Mouse (Mus musculus) embryonic fibroblast, embryonic 13.5 days (primary cell): Measurements from ENCODE around the gene Fam222b. TPM values are rescaled to one million over a fixed set of nuclear protein-coding genes. Genes with fewer than 3 reads are reported as not detected.
A peak's percentile ranks its signal among the peaks of the same experiment; 100 is the strongest.

Source experiments
- H3K27ac ChIP-seq: 2 replicates; pipeline ENCODE4 v1.5.1; 2012; ENCODE audit warnings: low read length, control low read depth, inconsistent platforms; ENCODE audit not compliant: insufficient read depth
- H3K4me1 ChIP-seq: 2 replicates; pipeline ENCODE4 v1.6.1; 2011; ENCODE audit warnings: low read length; ENCODE audit not compliant: control insufficient read depth, insufficient read depth
- H3K4me3 ChIP-seq: 2 replicates; pipeline ENCODE4 v1.5.1; 2011; ENCODE audit warnings: mild to moderate bottlenecking, control low read depth, low read length; ENCODE audit not compliant: insufficient read depth
- CTCF ChIP-seq: IDR thresholded peaks from 2 replicates; pipeline ENCODE4 v1.5.1; 2011; ENCODE audit warnings: mild to moderate bottlenecking, control low read depth, low read length, moderate library complexity, borderline replicate concordance; ENCODE audit not compliant: insufficient read depth
- POLR2A ChIP-seq: IDR thresholded peaks from 2 replicates; pipeline ENCODE4 v1.6.1; 2011; ENCODE audit warnings: low read depth, mild to moderate bottlenecking, control low read depth, low read length, moderate library complexity
- polyA plus RNA-seq: library from polyadenylated mRNA; stranded (reverse); fragments of >200 nt; gene quantifications from 2 replicates; pipeline ENCODE4 v1.2.4, GENCODE M21; 2011; ENCODE audit warnings: low read depth; ENCODE audit not compliant: missing spikeins, insufficient read length

Gene Fam222b
- polyA plus RNA-seq, 1 experiment = 10.2 TPM

- Histone ChIP-seq H3K4me1 (peaks cover 14% of the 10 kb centered on the region), H3K4me3 (peak overlapping the region; percentile 81), H3K27ac (no peak overlapping the region)
- no peak for TF ChIP-seq POLR2A
These were observed 68.0 kb downstream of the Fam222b start for GRCm38 (mm10) chr11:78162504-78162903.

GRCm38 (mm10) chr11:78163045-78163444 lies 68.6 kb downstream of the Fam222b start:
- no peak for TF ChIP-seq POLR2A
- Histone ChIP-seq H3K27ac (peak overlapping the region; percentile 9; the same call in 1 of the 2 replicates), H3K4me1 (peaks cover 14% of the 10 kb centered on the region), H3K4me3 (peak overlapping the region; percentile 81)

- peak overlapping the region; percentile 81 for H3K4me3 ChIP-seq
- peak overlapping the region; percentile 65 for H3K27ac ChIP-seq
- peak; percentile 42 for TF ChIP-seq POLR2A
- TF ChIP-seq CTCF = no peak
- H3K4me1 ChIP-seq = peaks cover 14% of the 10 kb centered on the region
These were observed 69.5 kb downstream of the Fam222b start for GRCm38 (mm10) chr11:78163681-78164603.

GRCm38 (mm10) chr11:78164604-78164923 lies 70.1 kb downstream of the Fam222b start:
- H3K4me3 ChIP-seq = peak overlapping the region; percentile 81
- TF ChIP-seq CTCF = no peak
- TF ChIP-seq POLR2A = no peak
- peaks cover 14% of the 10 kb centered on the region for H3K4me1 ChIP-seq
- H3K27ac ChIP-seq = peak overlapping the region; percentile 65

GRCm38 (mm10) chr11:78164924-78165760 lies 70.7 kb downstream of the Fam222b start, which contains the start of gene Traf4:
Gene Traf4 (minus strand): TSS chr11:78165589.
- Histone ChIP-seq H3K4me1 (peaks cover 14% of the 10 kb centered on the region), H3K4me3 (peak within 1 kb of the TSS; percentile 81), H3K27ac (peak within 1 kb of the TSS; percentile 99)
- TF ChIP-seq POLR2A (peak; percentile 75), CTCF (no peak)

- H3K4me1 ChIP-seq = peaks cover 14% of the 10 kb centered on the region
- peak overlapping the region; percentile 32 for H3K4me3 ChIP-seq
- TF ChIP-seq POLR2A (peak; percentile 37; the same call in 1 of the 2 replicates), CTCF (no peak)
- peak overlapping the region; percentile 99 for H3K27ac ChIP-seq
These were observed 71.3 kb downstream of the Fam222b start for GRCm38 (mm10) chr11:78165761-78166109.

GRCm38 (mm10) chr11:78166161-78166560 lies 71.7 kb downstream of the Fam222b start:
- TF ChIP-seq POLR2A (peak; percentile 24), CTCF (no peak)
- Histone ChIP-seq H3K27ac (peak overlapping the region; percentile 99), H3K4me3 (no peak overlapping the region), H3K4me1 (peaks cover 14% of the 10 kb centered on the region)

- TF ChIP-seq POLR2A = no peak; the same call in 1 of the 2 replicates
- no peak for TF ChIP-seq CTCF
- peak overlapping the region; percentile 99 for H3K27ac ChIP-seq
These were observed 72.2 kb downstream of the Fam222b start for GRCm38 (mm10) chr11:78166640-78167039.

GRCm38 (mm10) chr11:78167257-78167959 lies 72.9 kb downstream of the Fam222b start:
- TF ChIP-seq POLR2A = no peak
- no peak for TF ChIP-seq CTCF
- H3K4me1 ChIP-seq = peaks cover 10% of the 10 kb centered on the region
- 0 out of 2 replicates have a peak overlapping the region, but pooled peaks have one; percentile 99 for H3K27ac ChIP-seq
- no peak overlapping the region for H3K4me3 ChIP-seq

More at GRCm38 (mm10) chr11:78166640-78167039, 72.2 kb downstream of the Fam222b start:
- no peak overlapping the region for H3K4me3 ChIP-seq
- H3K4me1 ChIP-seq = peaks cover 14% of the 10 kb centered on the region
